Mouse (Mus musculus): ENCODE measurements around the gene Tesc.

DNA sequence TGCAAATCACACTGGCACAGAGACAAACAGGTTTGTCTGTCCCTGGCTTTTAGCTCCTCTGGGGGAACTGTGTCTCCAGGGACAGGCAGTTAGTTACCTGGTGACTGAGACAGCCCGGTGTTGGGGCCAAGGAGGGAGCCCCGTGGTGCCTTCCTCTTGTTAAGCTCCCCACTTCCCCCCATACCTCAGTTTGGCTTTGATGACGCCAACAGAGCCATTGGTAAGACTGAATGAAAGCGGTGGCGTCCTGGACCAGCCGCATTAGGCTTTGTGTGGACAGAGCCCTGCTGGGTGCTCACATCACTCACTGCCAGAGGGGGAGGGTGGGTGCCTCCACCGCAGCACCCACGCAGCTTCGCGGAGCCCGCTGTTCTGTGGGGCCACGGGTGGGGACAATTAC, 1.7 kb upstream of the Tesc start:
- TF ChIP-seq GATA1 (IDR thresholded peaks at IDR 0.05; ENCODE audit: borderline replicate concordance, low read length), result no peak
- no peak for TF ChIP-seq FLI1 (IDR thresholded peaks at IDR 0.05; ENCODE audit: low read length)

Data from megakaryocyte, embryonic 14.5 days (primary cell).